Mouse (Mus musculus) lung, adult 18-20 months (tissue): ENCODE measurements around the gene Kdelr2.

Source experiments
- DNase-seq, 2 experiments: peaks; one replicate each; pipeline ENCODE4 v3.0.0; 2022; ENCODE audit warnings: mixed read lengths in 2 of 2

Kdelr2 gene

GRCm38 (mm10) chr5:143404148-143404930, 701 bp downstream of the Kdelr2 start:
- DNase-seq = peak in 1 of 2 experiments; percentile 14

- DNase-seq = no peak
Measured at GRCm38 (mm10) chr5:143405200-143405599, 1.6 kb downstream of the Kdelr2 start.

- no peak for DNase-seq
Measured at GRCm38 (mm10) chr5:143406548-143406947, 2.9 kb downstream of the Kdelr2 start.

- peak in 1 of 2 experiments; percentile 17 for DNase-seq
Measured at GRCm38 (mm10) chr5:143409239-143409638, 5.6 kb downstream of the Kdelr2 start.

GRCm38 (mm10) chr5:143410841-143411395, 7.3 kb downstream of the Kdelr2 start:
- peak in 1 of 2 experiments; percentile 36 for DNase-seq

GRCm38 (mm10) chr5:143421484-143421883, 17.8 kb downstream of the Kdelr2 start:
- no peak for DNase-seq

GRCm38 (mm10) chr5:143422990-143423389, 19.4 kb downstream of the Kdelr2 start:
- no peak for DNase-seq

- peak; percentile 54 to 60 for DNase-seq
Measured at GRCm38 (mm10) chr5:143423899-143424519, 20.4 kb downstream of the Kdelr2 start.

GRCm38 (mm10) chr5:143434421-143434820, 30.8 kb downstream of the Kdelr2 start:
- DNase-seq = peak; percentile 67 to 77

GRCm38 (mm10) chr5:143441298-143441697, 37.7 kb downstream of the Kdelr2 start:
- no peak for DNase-seq

GRCm38 (mm10) chr5:143441753-143442152, 38.1 kb downstream of the Kdelr2 start:
- DNase-seq = no peak

GRCm38 (mm10) chr5:143463671-143464070, 60.0 kb downstream of the Kdelr2 start:
- DNase-seq = no peak

- peak; percentile 89 to 92 for DNase-seq
Measured at GRCm38 (mm10) chr5:143464100-143464756, 60.6 kb downstream of the Kdelr2 start, which contains the start of gene Daglb. Gene Daglb, plus strand, starts transcription at chr5:143464584.

- no peak for DNase-seq
Measured at GRCm38 (mm10) chr5:143464757-143465118, 61.1 kb downstream of the Kdelr2 start.

GRCm38 (mm10) chr5:143465156-143466085, 61.8 kb downstream of the Kdelr2 start:
- DNase-seq = no peak

- no peak for DNase-seq
Measured at GRCm38 (mm10) chr5:143466891-143467669, 63.4 kb downstream of the Kdelr2 start.

GRCm38 (mm10) chr5:143467931-143468330, 64.3 kb downstream of the Kdelr2 start:
- DNase-seq = no peak

GRCm38 (mm10) chr5:143469628-143470027, 66.0 kb downstream of the Kdelr2 start:
- no peak for DNase-seq

GRCm38 (mm10) chr5:143470421-143471164, 67.0 kb downstream of the Kdelr2 start:
- peak; percentile 44 to 60 for DNase-seq

- no peak for DNase-seq
Measured at GRCm38 (mm10) chr5:143471165-143471546, 67.5 kb downstream of the Kdelr2 start.
